Mouse (Mus musculus) C2C12 (cell line): ENCODE measurements at regions not wholly inside any gene's neighbourhood (a gene's known extent, or its start where the extent isn't known, plus 50 kb on each side); places are given as distances from the start of the nearest gene placed in this dataset.

Experiments used
- H3K27me3 ChIP-seq: one replicate; pipeline ENCODE4 v1.6.1; 2011; ENCODE audit not compliant: control insufficient read depth, insufficient read depth, insufficient read length
- H3K36me3 ChIP-seq: one replicate; pipeline ENCODE4 v1.6.1; 2011; ENCODE audit not compliant: control insufficient read depth, insufficient read depth
- H3K4me3 ChIP-seq: one replicate; pipeline ENCODE4 v1.5.1; 2011; ENCODE audit warnings: mild to moderate bottlenecking, control low read depth; ENCODE audit not compliant: poor library complexity, insufficient read depth, severe bottlenecking
- H3K79me2 ChIP-seq: one replicate; pipeline ENCODE4 v1.6.1; 2011; ENCODE audit not compliant: control insufficient read depth, insufficient read depth
- H3K79me3 ChIP-seq: one replicate; pipeline ENCODE4 v1.6.1; 2011; ENCODE audit warnings: low read depth, control low read depth
- H3ac ChIP-seq: one replicate; pipeline ENCODE3; 2011; ENCODE audit warnings: low read depth; ENCODE audit not compliant: control insufficient read depth, insufficient read length
- CEBPB ChIP-seq: IDR thresholded peaks from one replicate; pipeline ENCODE4 v1.6.1; 2011; ENCODE audit warnings: low read depth, mild to moderate bottlenecking, control low read depth, moderate library complexity
- CTCF ChIP-seq: IDR thresholded peaks from one replicate; pipeline ENCODE4 v1.5.1; 2011; ENCODE audit not compliant: control insufficient read depth, insufficient read depth, insufficient read length
- FOSL1 ChIP-seq: IDR thresholded peaks from one replicate; pipeline ENCODE4 v1.8.0; 2011; ENCODE audit warnings: mild to moderate bottlenecking, low read length; ENCODE audit not compliant: poor library complexity, insufficient read depth, severe bottlenecking
- MAX ChIP-seq: IDR thresholded peaks from one replicate; pipeline ENCODE4 v1.6.1; 2011; ENCODE audit warnings: mild to moderate bottlenecking, control low read depth
- MYOD1 ChIP-seq: IDR thresholded peaks from one replicate; pipeline ENCODE4 v1.6.1; 2011; ENCODE audit warnings: low read depth; ENCODE audit not compliant: control insufficient read depth, insufficient read length
- MYOG ChIP-seq: IDR thresholded peaks from one replicate; pipeline ENCODE4 v1.6.1; 2011; ENCODE audit not compliant: control insufficient read depth, insufficient read length; ENCODE audit errors: extremely low read depth
- USF1 ChIP-seq: IDR thresholded peaks from one replicate; pipeline ENCODE4 v1.6.1; 2011; ENCODE audit warnings: low read depth, mild to moderate bottlenecking, control low read depth, moderate library complexity

GRCm38 (mm10) chr3:37836749-37837148, 112.5 kb upstream of the Gm5148 start:
- H3ac ChIP-seq, result no peak overlapping the region
- H3K79me2 ChIP-seq, result no peaks in the 10 kb centered on the region
- no peak overlapping the region for H3K4me3 ChIP-seq
- no peaks in the 10 kb centered on the region for H3K36me3 ChIP-seq
- H3K27me3 ChIP-seq, result no peaks in the 10 kb centered on the region
- H3K79me3 ChIP-seq, result no peaks in the 10 kb centered on the region
- TF ChIP-seq USF1, result no peak
- TF ChIP-seq MYOD1, result no peak
- TF ChIP-seq FOSL1, result no peak
- no peak for TF ChIP-seq MYOG
- TF ChIP-seq CEBPB, result no peak
- TF ChIP-seq CTCF, result no peak
- TF ChIP-seq MAX, result no peak

DNA sequence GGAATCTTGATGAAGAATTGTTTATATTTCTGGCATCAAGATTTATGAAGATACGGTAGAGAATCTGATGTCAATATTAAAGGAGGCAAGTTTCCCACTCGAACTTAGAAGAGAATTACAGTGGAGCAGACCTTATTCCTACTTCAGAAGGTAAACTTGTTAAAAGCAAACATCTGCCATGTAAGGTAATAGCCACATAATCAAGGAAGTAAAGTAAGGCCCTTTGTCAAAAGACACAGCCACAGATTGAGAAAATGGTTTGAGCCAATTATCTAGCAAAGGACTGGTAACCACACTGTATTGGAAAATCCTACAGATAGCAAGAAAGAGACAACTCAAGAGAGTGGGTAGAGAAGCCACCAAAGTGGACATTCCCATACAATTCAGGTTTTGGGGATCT, 111.4 kb upstream of the Gm5148 start:
- Histone ChIP-seq H3K27me3 (no peaks in the 10 kb centered on the region), H3K79me3 (no peaks in the 10 kb centered on the region), H3ac (no peak overlapping the region), H3K36me3 (no peaks in the 10 kb centered on the region), H3K4me3 (no peak overlapping the region), H3K79me2 (no peaks in the 10 kb centered on the region)
- TF ChIP-seq FOSL1 (no peak), MYOG (no peak), CEBPB (no peak), MYOD1 (no peak), USF1 (no peak), CTCF (no peak), MAX (no peak)

DNA sequence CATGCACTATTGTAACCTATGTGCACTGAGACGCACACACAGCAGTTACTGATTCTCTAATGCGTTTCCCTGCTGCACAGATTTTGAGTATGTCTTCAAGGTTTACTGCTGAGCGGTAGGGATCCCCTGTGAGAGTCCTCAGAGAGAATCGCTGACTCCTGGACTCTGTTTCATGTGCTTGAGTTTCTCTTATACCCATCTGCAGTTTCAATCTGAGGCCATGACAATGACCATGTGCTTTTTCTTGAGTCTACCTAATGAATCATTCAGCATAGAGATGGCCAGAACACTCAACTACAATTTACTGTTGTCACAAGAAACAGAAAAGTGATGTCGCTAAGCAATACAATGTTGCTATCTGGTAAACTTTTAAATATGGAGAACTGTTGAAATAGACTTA, 110.8 kb upstream of the Gm5148 start:
- Histone ChIP-seq H3K79me3 (no peaks in the 10 kb centered on the region), H3K36me3 (no peaks in the 10 kb centered on the region), H3ac (no peak overlapping the region), H3K79me2 (no peaks in the 10 kb centered on the region), H3K4me3 (no peak overlapping the region), H3K27me3 (no peaks in the 10 kb centered on the region)
- TF ChIP-seq MYOG, result no peak
- TF ChIP-seq CTCF, result no peak
- no peak for TF ChIP-seq MYOD1
- TF ChIP-seq CEBPB, result no peak
- TF ChIP-seq FOSL1, result no peak
- TF ChIP-seq MAX, result no peak

GRCm38 (mm10) chr3:37834626-37835025, 110.3 kb upstream of the Gm5148 start:
- Histone ChIP-seq H3ac (no peak overlapping the region), H3K36me3 (no peaks in the 10 kb centered on the region), H3K79me2 (no peaks in the 10 kb centered on the region), H3K27me3 (no peaks in the 10 kb centered on the region), H3K4me3 (no peak overlapping the region), H3K79me3 (no peaks in the 10 kb centered on the region)
- TF ChIP-seq CTCF, result no peak
- no peak for TF ChIP-seq MYOG
- no peak for TF ChIP-seq MYOD1
- no peak for TF ChIP-seq USF1
- no peak for TF ChIP-seq MAX
- TF ChIP-seq CEBPB, result no peak
- TF ChIP-seq FOSL1, result no peak

- H3K36me3 ChIP-seq, result no peaks in the 10 kb centered on the region
- no peak for TF ChIP-seq MYOD1
- TF ChIP-seq CTCF, result no peak
- TF ChIP-seq USF1, result no peak
- TF ChIP-seq CEBPB, result no peak
- no peaks in the 10 kb centered on the region for H3K79me3 ChIP-seq
- no peak overlapping the region for H3ac ChIP-seq
- no peaks in the 10 kb centered on the region for H3K27me3 ChIP-seq
- no peaks in the 10 kb centered on the region for H3K79me2 ChIP-seq
- H3K4me3 ChIP-seq, result no peak overlapping the region
These were observed 109.1 kb upstream of the Gm5148 start for GRCm38 (mm10) chr3:37833387-37833786.

GRCm38 (mm10) chr3:37827546-37827945, 103.3 kb upstream of the Gm5148 start:
- Histone ChIP-seq H3K27me3 (no peaks in the 10 kb centered on the region), H3K79me2 (no peaks in the 10 kb centered on the region), H3K79me3 (no peaks in the 10 kb centered on the region), H3ac (no peak overlapping the region), H3K4me3 (no peak overlapping the region), H3K36me3 (no peaks in the 10 kb centered on the region)
- TF ChIP-seq CEBPB, result no peak
- no peak for TF ChIP-seq MYOG
- TF ChIP-seq CTCF, result no peak
- no peak for TF ChIP-seq MYOD1
- no peak for TF ChIP-seq USF1
- no peak for TF ChIP-seq FOSL1
- TF ChIP-seq MAX, result no peak
